Mouse (Mus musculus): ENCODE measurements around the gene Dhtkd1.

DNA sequence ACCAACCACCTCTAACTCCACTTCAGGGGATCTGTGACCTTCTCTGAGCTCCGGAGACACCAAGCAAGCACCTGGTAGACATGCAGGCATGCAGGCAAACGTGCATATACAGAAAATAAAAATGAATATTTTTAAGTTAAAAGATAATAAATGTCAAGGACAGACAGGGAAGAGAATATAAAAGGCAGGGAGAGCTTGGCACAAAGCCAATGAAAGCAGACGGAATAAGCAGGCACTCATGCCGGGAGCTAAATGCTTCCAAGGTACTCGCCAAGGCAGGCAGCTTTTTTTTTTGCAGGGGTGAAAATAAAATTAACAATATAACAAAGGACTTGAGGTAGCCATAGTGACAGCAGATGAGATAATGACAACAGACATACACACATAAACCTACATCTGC is 36.5 kb downstream of the Dhtkd1 start:
- TF ChIP-seq POLR2A (IDR thresholded peaks at IDR 0.05; ENCODE audit: borderline replicate concordance, insufficient read depth, low read length): no peak
- TF ChIP-seq CTCF (IDR thresholded peaks at IDR 0.05; ENCODE audit: borderline replicate concordance, insufficient read depth, low read depth, low read length): no peak

Data from cerebellum, adult 2 months (tissue).